8 mouse cellular contexts compared by ENCODE assay signal in the genomic region with DNA sequence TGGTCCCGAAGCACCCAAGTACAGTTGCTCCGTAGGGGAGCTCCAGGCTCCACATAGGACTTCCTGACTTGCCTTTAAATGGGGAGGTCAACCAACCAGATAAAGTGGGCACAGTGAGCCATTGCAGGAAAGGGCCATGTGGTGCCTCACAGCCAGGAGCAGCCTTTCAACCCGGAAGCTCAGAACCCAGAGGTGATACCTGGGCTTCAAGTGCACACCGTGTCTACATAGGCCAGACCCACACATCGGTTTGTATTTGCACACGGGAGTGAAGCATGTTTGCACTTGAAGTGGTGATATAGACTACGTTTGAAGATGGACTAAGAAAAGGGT. TPM values are rescaled to one million over a fixed set of nuclear protein-coding genes. Genes with fewer than 3 reads are reported as not detected.
A peak's percentile ranks its signal among the peaks of the same experiment; 100 is the strongest.
DNase-seq lines count a peak whose midpoint lies in the region; ATAC-seq and TF ChIP-seq lines count a peak whose summit lies in the region.

No protein-coding gene starts in this region.

- no peaks in the 10 kb centered on the region for H3K4me1 ChIP-seq in cerebellum, adult 2 months (ENCODE audit: control insufficient read depth, insufficient read depth, low read length)
- H3K4me1 ChIP-seq in testis, adult 2 months (ENCODE audit: control insufficient read depth, insufficient read depth, low read length): no peaks in the 10 kb centered on the region; the same call in 1 of the 2 replicates
- H3K4me1 ChIP-seq in limb, embryonic 14.5 days (ENCODE audit: control insufficient read depth, insufficient read depth, low read length): no peaks in the 10 kb centered on the region
- peaks cover 3% of the 10 kb centered on the region; the same call in 1 of the 2 replicates for H3K4me1 ChIP-seq in olfactory bulb, adult 2 months (ENCODE audit: control insufficient read depth, insufficient read depth, low read length)

- no peak for TF ChIP-seq CTCF in cerebellum, adult 2 months (IDR thresholded peaks at IDR 0.05; ENCODE audit: borderline replicate concordance, insufficient read depth, low read depth, low read length)
- no peak for TF ChIP-seq CTCF in testis, adult 2 months (IDR thresholded peaks at IDR 0.05; ENCODE audit: control insufficient read depth, insufficient read depth, insufficient replicate concordance, low read depth, low read length)
- no peak for TF ChIP-seq CTCF in olfactory bulb, adult 2 months (IDR thresholded peaks at IDR 0.05; ENCODE audit: insufficient read depth, low read depth, low read length)

- 33% methylated on average over 7 of the region's 7 CpGs for WGBS in cerebellum, adult 2 months
- 45% methylated on average over 7 of the region's 7 CpGs for WGBS in limb, embryonic 14.5 days
- WGBS in olfactory bulb, adult 2 months: 33% methylated on average over 7 of the region's 7 CpGs

- H3K27ac ChIP-seq in cerebellum, adult 2 months (ENCODE audit: insufficient read depth, low read length): no peak overlapping the region
- no peak overlapping the region for H3K27ac ChIP-seq in testis, adult 2 months (ENCODE audit: control insufficient read depth, insufficient read depth, low read depth, low read length)
- no peak overlapping the region for H3K27ac ChIP-seq in limb, embryonic 14.5 days (replicated peaks; ENCODE audit: low read depth, low read length)
- H3K27ac ChIP-seq in olfactory bulb, adult 2 months (ENCODE audit: insufficient read depth, low read depth, low read length): peak overlapping the region; percentile 69; the same call in 1 of the 2 replicates

- no peaks in the 10 kb centered on the region for H3K9me3 ChIP-seq in limb, embryonic 14.5 days (ENCODE audit: control insufficient read depth, low read length)

- TF ChIP-seq POLR2A in cerebellum, adult 2 months (IDR thresholded peaks at IDR 0.05; ENCODE audit: borderline replicate concordance, insufficient read depth, low read length): no peak
- TF ChIP-seq POLR2A in testis, adult 2 months (IDR thresholded peaks at IDR 0.05; ENCODE audit: control insufficient read depth, low read depth, low read length): no peak
- TF ChIP-seq POLR2A in limb, embryonic 14.5 days (IDR thresholded peaks at IDR 0.05; ENCODE audit: borderline replicate concordance, extremely low read depth, insufficient read depth, insufficient read length): no peak
- TF ChIP-seq POLR2A in olfactory bulb, adult 2 months (IDR thresholded peaks at IDR 0.05; ENCODE audit: insufficient read depth, low read depth, low read length): no peak; the same call in 1 of the 2 replicates

- peak overlapping the region; percentile 61 for H3K4me2 ChIP-seq in limb, embryonic 14.5 days (replicated peaks; ENCODE audit: low read depth, low read length, severe bottlenecking)

- H3K4me3 ChIP-seq in cerebellum, adult 2 months (replicated peaks; ENCODE audit: insufficient read depth, low read depth, low read length): peak overlapping the region; percentile 52
- H3K4me3 ChIP-seq in testis, adult 2 months (ENCODE audit: control insufficient read depth, low read depth, low read length): peak overlapping the region; percentile 41; the same call in 1 of the 2 replicates
- peak overlapping the region; percentile 50 for H3K4me3 ChIP-seq in limb, embryonic 14.5 days (replicated peaks; ENCODE audit: low read length)
- H3K4me3 ChIP-seq in olfactory bulb, adult 2 months (ENCODE audit: insufficient read depth, low read depth, low read length): peak overlapping the region; percentile 68

- H3K27me3 ChIP-seq in cerebellum, adult 2 months (ENCODE audit: control insufficient read depth, insufficient read depth, low read length): no peaks in the 10 kb centered on the region
- no peaks in the 10 kb centered on the region for H3K27me3 ChIP-seq in testis, adult 2 months (ENCODE audit: control insufficient read depth, insufficient read depth, low read length)
- no peaks in the 10 kb centered on the region for H3K27me3 ChIP-seq in limb, embryonic 14.5 days (ENCODE audit: control insufficient read depth, insufficient read depth, low read length)

- no peak; the same call in 1 of the 2 replicates for ATAC-seq in limb, embryonic 14.5 days (ENCODE audit: low FRiP score, low read depth)

- H3K9ac ChIP-seq in limb, embryonic 14.5 days (ENCODE audit: low read depth, low read length, severe bottlenecking): peak overlapping the region; percentile 65; the same call in 1 of the 2 replicates

- H3K36me3 ChIP-seq in testis, adult 2 months (ENCODE audit: control insufficient read depth, insufficient read depth, low read length): no peaks in the 10 kb centered on the region
- H3K36me3 ChIP-seq in limb, embryonic 14.5 days (ENCODE audit: control insufficient read depth, insufficient read depth, low read length): no peaks in the 10 kb centered on the region

- peak in 1 of 2 experiments; percentile 18 for DNase-seq in cerebellum, adult 2 months
- DNase-seq in cerebellum, adult 9-10 months: no peak
- no peak for DNase-seq in testis, postnatal 14 days (ENCODE audit: low spot score)
- DNase-seq in limb, embryonic 14.5 days (ENCODE audit: low spot score): no peak
- DNase-seq in embryo, embryonic 10 days (ENCODE audit: low spot score): no peak
- DNase-seq in thymus, adult 18-20 months: no peak

RNA-seq across cellular contexts. Expression of a gene that starts 0.3 kb away (rescaled TPM):
- 11.2 and 11.4 TPM in 2 replicates for polyA plus RNA-seq in cerebellum, adult 2 months (2012; rRNA removed)
- polyA plus RNA-seq in testis, adult 2 months (2012; rRNA removed): 3.1 and 5.3 TPM in 2 replicates
- 9.7 and 9.9 TPM in 2 replicates for polyA plus RNA-seq in limb, embryonic 14.5 days (2012; rRNA removed)
- 13.3 and 13.7 TPM in 2 replicates for polyA plus RNA-seq in limb, embryonic 14.5 days (2014; fragmentation: Nextera tagmentation; extraction: Ambion mirVana)
- polyA plus RNA-seq in olfactory bulb, adult 2 months (2012; ENCODE audit: insufficient read depth, insufficient read length, low replicate concordance, missing spikeins): not detected in 2 replicates

RNA-seq across cellular contexts. Expression of a gene that starts 52.5 kb away (rescaled TPM):
- 0.29 and 0.34 TPM in 2 replicates for polyA plus RNA-seq in cerebellum, adult 2 months (2012; rRNA removed)
- 0.07 and 0.11 TPM in 2 replicates for polyA plus RNA-seq in testis, adult 2 months (2012; rRNA removed)
- polyA plus RNA-seq in limb, embryonic 14.5 days (2012; rRNA removed): 0.68 and 0.85 TPM in 2 replicates
- 0.94 and 2.1 TPM in 2 replicates for polyA plus RNA-seq in limb, embryonic 14.5 days (2014; fragmentation: Nextera tagmentation; extraction: Ambion mirVana)
- not detected in 2 replicates for polyA plus RNA-seq in olfactory bulb, adult 2 months (2012; ENCODE audit: insufficient read depth, insufficient read length, low replicate concordance, missing spikeins)
